In genomic region chr2:7245958-7246774, GRCm38 (mm10) we compare ENCODE assay signal across 9 mouse cellular contexts.
DNase-seq lines count a peak whose midpoint lies in the region; ATAC-seq and TF ChIP-seq lines count a peak whose summit lies in the region.
"Had no signal": no experiment of that assay in that cellular context is flagged by ENCODE, and none has a peak within 500 bp of the region (broad histone marks: within the 10 kb centered on the region; RNA-seq: fewer than 3 reads in every experiment).

No protein-coding gene starts in this region.

- no peak overlapping the region for H3K4me3 ChIP-seq in lung, embryonic 15.5 days
- H3K4me3 ChIP-seq in midbrain, embryonic 15.5 days = no peak overlapping the region
- H3K4me3 ChIP-seq: midbrain, embryonic 12.5 days had no signal

- WGBS in lung, embryonic 15.5 days = 30% methylated on average over 4 of the region's 4 CpGs
- WGBS in midbrain, embryonic 15.5 days = 84% methylated on average over 4 of the region's 4 CpGs

- no peaks in the 10 kb centered on the region for H3K9me3 ChIP-seq in lung, embryonic 15.5 days
- H3K9me3 ChIP-seq in midbrain, embryonic 15.5 days = no peaks in the 10 kb centered on the region
- H3K9me3 ChIP-seq: midbrain, embryonic 12.5 days had no signal

- CTCF ChIA-PET in Patski (lab: Charles Lee) = interaction anchor here (1.3 kb wide), 1 partner anchor 13 kb away, joined by 3 read pairs; no protein-coding TSS in a partner anchor

- in situ Hi-C loops in Patski (cut with MboI; ENCODE audit: low pct_unique_long_range_greater_than_20kb) = no loop called here

- no peak overlapping the region for H3K4me2 ChIP-seq in lung, embryonic 15.5 days
- no peak overlapping the region for H3K4me2 ChIP-seq in midbrain, embryonic 15.5 days
- H3K4me2 ChIP-seq: midbrain, embryonic 12.5 days had no signal

- no peak for ATAC-seq in Patski
- ATAC-seq in lung, embryonic 15.5 days (ENCODE audit: borderline replicate concordance, extremely low read depth, low FRiP score, low TSS enrichment) = peak; percentile 88
- ATAC-seq in monocyte, adult 5-6 weeks (replicated peaks; ENCODE audit: insufficient number of reproducible peaks, low FRiP score, low TSS enrichment, poor library complexity, severe bottlenecking) = no peak
- no peak for ATAC-seq in midbrain, embryonic 15.5 days (replicated peaks)

- H3K4me1 ChIP-seq in lung, embryonic 15.5 days = peaks cover 6% of the 10 kb centered on the region; the same call in 1 of the 2 replicates
- no peaks in the 10 kb centered on the region for H3K4me1 ChIP-seq in midbrain, embryonic 15.5 days
- H3K4me1 ChIP-seq: midbrain, embryonic 12.5 days had no signal

- H3K36me3 ChIP-seq in lung, embryonic 15.5 days = no peaks in the 10 kb centered on the region
- H3K36me3 ChIP-seq in midbrain, embryonic 15.5 days (replicated peaks) = no peaks in the 10 kb centered on the region
- H3K36me3 ChIP-seq: midbrain, embryonic 12.5 days had no signal

- POLR2A ChIA-PET in Patski (lab: Charles Lee) = no interaction called here

- TF ChIP-seq CTCF in Patski (IDR thresholded peaks at IDR 0.05) = no peak

- no peak overlapping the region for H3K9ac ChIP-seq in lung, embryonic 15.5 days
- H3K9ac ChIP-seq in midbrain, embryonic 15.5 days = no peak overlapping the region
- H3K9ac ChIP-seq: midbrain, embryonic 12.5 days had no signal

- H3K27ac ChIP-seq in lung, embryonic 15.5 days = peak overlapping the region; percentile 60
- H3K27ac ChIP-seq in midbrain, embryonic 15.5 days = no peak overlapping the region
- H3K27ac ChIP-seq: midbrain, embryonic 12.5 days had no signal

- no peaks in the 10 kb centered on the region for H3K27me3 ChIP-seq in Patski
- no peaks in the 10 kb centered on the region for H3K27me3 ChIP-seq in lung, embryonic 15.5 days
- no peaks in the 10 kb centered on the region for H3K27me3 ChIP-seq in midbrain, embryonic 15.5 days (replicated peaks)
- H3K27me3 ChIP-seq: midbrain, embryonic 12.5 days had no signal

- peak; percentile 11 for DNase-seq in 416B (ENCODE audit: low read depth)
- peak; percentile 55 for DNase-seq in Patski (ENCODE audit: low read depth, low spot score)
- DNase-seq in hindlimb bud, embryonic 11.5 days (ENCODE audit: extremely low spot score, low read depth, low spot score) = peak; percentile 77
- DNase-seq in cerebellum, postnatal 10 days = no peak
- DNase-seq in cerebellum, adult 9-10 months = no peak

Comparison
In these comparisons a context has a peak if more than half of its experiments do, and no peak if none do; other contexts are left out.
1. DNase-seq: peak in 416B (single experiment), Patski (single experiment) and hindlimb bud, embryonic 11.5 days (single experiment); none in cerebellum, postnatal 10 days (0 of 2) and cerebellum, adult 9-10 months (single experiment).